Mouse (Mus musculus): Measurements from ENCODE around the gene Try10.
"Not testable (repeated sequence)": the region's sequence is repeated elsewhere in the genome, so short reads cannot be mapped to it uniquely, and the experiment has no call there.

Try10 gene

GRCm38 (mm10) chr6:41353932-41354331 is at the start of gene Try10:
Try10 (plus strand) TSS chr6:41354105.
- no peak for DNase-seq

- DNase-seq, result not testable (repeated sequence)
These were observed 37.2 kb upstream of the Try10 start, which contains the start of gene Try5 for GRCm38 (mm10) chr6:41316741-41317140. Try5 (minus strand) TSS chr6:41316841.

- DNase-seq, result not testable (repeated sequence)
These were observed 19.9 kb downstream of the Try10 start for GRCm38 (mm10) chr6:41373772-41374171.

GRCm38 (mm10) chr6:41377578-41377977 is 23.7 kb downstream of the Try10 start, which contains the start of gene Prss3:
Prss3 (minus strand) TSS chr6:41377678.
- DNase-seq, result not testable (repeated sequence)

GRCm38 (mm10) chr6:41386781-41387180 is 32.9 kb downstream of the Try10 start:
- no peak for DNase-seq

GRCm38 (mm10) chr6:41391640-41392039 is 37.7 kb downstream of the Try10 start:
- not testable (repeated sequence) for DNase-seq

- DNase-seq, result not testable (repeated sequence)
These were observed 38.2 kb downstream of the Try10 start, which contains the start of gene Gm5771 for GRCm38 (mm10) chr6:41392056-41392455. Gm5771 (plus strand) TSS chr6:41392356.
